Mouse (Mus musculus) C2C12 (cell line): Measurements from ENCODE around the gene Camkk1. TPM values are rescaled to one million over a fixed set of nuclear protein-coding genes. Genes with fewer than 3 reads are reported as not detected.

ENCODE experiments used
- H3K27me3 ChIP-seq: one replicate; pipeline ENCODE4 v1.6.1; 2011; ENCODE audit not compliant: control insufficient read depth, insufficient read depth, insufficient read length
- H3K36me3 ChIP-seq: one replicate; pipeline ENCODE4 v1.6.1; 2011; ENCODE audit not compliant: control insufficient read depth, insufficient read depth
- H3K4me3 ChIP-seq: one replicate; pipeline ENCODE4 v1.5.1; 2011; ENCODE audit warnings: mild to moderate bottlenecking, control low read depth; ENCODE audit not compliant: poor library complexity, insufficient read depth, severe bottlenecking
- H3K79me2 ChIP-seq: one replicate; pipeline ENCODE4 v1.6.1; 2011; ENCODE audit not compliant: control insufficient read depth, insufficient read depth
- H3K79me3 ChIP-seq: one replicate; pipeline ENCODE4 v1.6.1; 2011; ENCODE audit warnings: low read depth, control low read depth
- H3ac ChIP-seq: one replicate; pipeline ENCODE3; 2011; ENCODE audit warnings: low read depth; ENCODE audit not compliant: control insufficient read depth, insufficient read length
- CEBPB ChIP-seq: IDR thresholded peaks from one replicate; pipeline ENCODE4 v1.6.1; 2011; ENCODE audit warnings: low read depth, mild to moderate bottlenecking, control low read depth, moderate library complexity
- CTCF ChIP-seq: IDR thresholded peaks from one replicate; pipeline ENCODE4 v1.5.1; 2011; ENCODE audit not compliant: control insufficient read depth, insufficient read depth, insufficient read length
- FOSL1 ChIP-seq: IDR thresholded peaks from one replicate; pipeline ENCODE4 v1.8.0; 2011; ENCODE audit warnings: mild to moderate bottlenecking, low read length; ENCODE audit not compliant: poor library complexity, insufficient read depth, severe bottlenecking
- MAX ChIP-seq: IDR thresholded peaks from one replicate; pipeline ENCODE4 v1.6.1; 2011; ENCODE audit warnings: mild to moderate bottlenecking, control low read depth
- MYOD1 ChIP-seq: IDR thresholded peaks from one replicate; pipeline ENCODE4 v1.6.1; 2011; ENCODE audit warnings: low read depth; ENCODE audit not compliant: control insufficient read depth, insufficient read length
- MYOG ChIP-seq: IDR thresholded peaks from one replicate; pipeline ENCODE4 v1.6.1; 2011; ENCODE audit not compliant: control insufficient read depth, insufficient read length; ENCODE audit errors: extremely low read depth
- USF1 ChIP-seq: IDR thresholded peaks from one replicate; pipeline ENCODE4 v1.6.1; 2011; ENCODE audit warnings: low read depth, mild to moderate bottlenecking, control low read depth, moderate library complexity
- polyA plus RNA-seq: library from polyadenylated mRNA; unstranded; fragments of >200 nt; fragmentation: generic; extraction: Trizol; gene quantifications from one replicate; pipeline ENCODE4 v1.2.1, GENCODE M21; 2012; ENCODE audit warnings: missing spikeins

The Camkk1 gene
- polyA plus RNA-seq, 1 experiment: 7.7 TPM

DNA sequence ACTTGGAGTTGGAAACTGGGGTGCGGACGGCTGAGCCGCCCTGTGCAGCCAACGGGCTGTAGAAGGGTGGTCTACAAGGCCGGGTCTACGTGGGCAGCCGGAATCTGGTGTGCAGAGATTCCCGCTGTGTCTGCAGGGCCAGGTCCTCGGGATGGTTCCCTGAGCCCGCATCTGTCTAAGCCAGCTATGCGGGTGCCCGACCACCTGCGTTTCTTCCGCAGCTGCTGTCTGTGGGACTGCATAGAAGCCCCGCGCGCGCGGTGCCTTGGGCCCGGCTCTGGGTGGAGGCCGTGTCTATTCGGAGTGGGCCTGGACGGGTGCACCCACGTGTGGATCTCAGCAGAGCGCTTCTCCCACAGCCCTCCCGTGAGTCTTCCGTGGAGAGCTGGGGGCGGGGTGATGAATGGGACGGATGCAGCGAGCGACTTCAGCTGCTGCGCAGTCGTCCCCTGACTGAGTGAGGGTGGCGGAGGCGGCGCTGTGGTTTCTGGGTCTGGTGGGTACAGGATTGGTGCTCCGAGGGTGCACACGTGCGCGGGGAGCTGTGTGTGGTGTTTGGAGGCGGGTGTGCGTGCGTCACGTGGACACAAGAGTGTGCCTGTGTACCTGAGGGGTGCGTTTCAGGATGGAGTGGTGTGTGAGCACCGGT lies 463 bp downstream of the Camkk1 start:
- H3K27me3 ChIP-seq: no peaks in the 10 kb centered on the region
- peak overlapping the region; percentile 49 for H3K4me3 ChIP-seq
- H3K79me2 ChIP-seq: peaks cover 16% of the 10 kb centered on the region
- no peak for TF ChIP-seq CTCF
- peak; percentile 88 for TF ChIP-seq MAX
- no peak for TF ChIP-seq FOSL1
- no peak for TF ChIP-seq MYOG
- TF ChIP-seq USF1: peak; percentile 72
- no peak for TF ChIP-seq CEBPB
- TF ChIP-seq MYOD1: no peak
- H3K36me3 ChIP-seq: no peaks in the 10 kb centered on the region
- H3ac ChIP-seq: peak overlapping the region; percentile 81
- H3K79me3 ChIP-seq: no peaks in the 10 kb centered on the region

DNA sequence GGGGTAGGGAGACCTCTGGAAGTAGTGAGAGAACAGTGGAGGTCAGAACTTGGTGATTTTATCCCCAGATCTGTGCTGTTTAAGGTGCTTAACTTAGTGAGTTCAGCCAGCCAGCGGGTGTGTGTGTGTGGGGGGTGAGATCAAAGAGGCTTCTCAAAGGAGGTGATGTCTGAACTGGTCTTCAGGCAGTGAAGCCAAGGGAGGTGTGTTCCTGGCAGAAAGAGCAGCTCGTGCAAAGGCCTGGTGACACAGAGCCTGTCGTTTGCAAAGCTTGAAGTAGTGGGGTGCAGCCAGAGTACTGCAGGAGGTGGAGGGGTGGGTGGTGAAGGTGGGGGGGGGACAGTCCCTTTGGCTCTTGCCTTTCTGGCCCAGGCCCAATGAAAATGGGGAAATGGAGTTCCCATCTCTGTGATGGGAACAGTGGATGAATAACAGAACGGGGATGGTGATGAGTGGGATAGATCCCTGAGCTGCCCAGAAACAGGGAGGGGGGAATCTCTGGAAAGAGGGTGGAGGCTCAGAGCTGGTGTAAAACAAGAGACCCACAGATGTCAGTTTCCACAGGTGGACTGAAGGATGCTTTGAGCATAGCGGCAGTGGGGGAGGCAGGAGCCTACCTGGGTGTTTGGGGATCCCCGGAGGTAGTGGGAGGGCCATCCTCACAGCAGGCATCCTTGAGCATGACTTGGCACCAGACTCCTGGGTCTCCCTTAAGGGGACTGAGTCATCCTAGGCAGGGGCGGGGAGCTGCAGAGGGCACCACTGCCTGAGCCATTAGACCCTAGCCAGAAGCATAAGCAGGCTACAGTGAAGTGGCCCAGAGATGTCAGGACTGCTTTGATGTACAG lies 2.4 kb downstream of the Camkk1 start:
- peaks cover 16% of the 10 kb centered on the region for H3K79me2 ChIP-seq
- H3K27me3 ChIP-seq: no peaks in the 10 kb centered on the region
- no peak overlapping the region for H3ac ChIP-seq
- H3K4me3 ChIP-seq: no peak overlapping the region
- H3K79me3 ChIP-seq: no peaks in the 10 kb centered on the region
- TF ChIP-seq MYOD1 (no peak), MYOG (no peak), CEBPB (no peak), CTCF (no peak), USF1 (no peak)
- H3K36me3 ChIP-seq: no peaks in the 10 kb centered on the region

DNA sequence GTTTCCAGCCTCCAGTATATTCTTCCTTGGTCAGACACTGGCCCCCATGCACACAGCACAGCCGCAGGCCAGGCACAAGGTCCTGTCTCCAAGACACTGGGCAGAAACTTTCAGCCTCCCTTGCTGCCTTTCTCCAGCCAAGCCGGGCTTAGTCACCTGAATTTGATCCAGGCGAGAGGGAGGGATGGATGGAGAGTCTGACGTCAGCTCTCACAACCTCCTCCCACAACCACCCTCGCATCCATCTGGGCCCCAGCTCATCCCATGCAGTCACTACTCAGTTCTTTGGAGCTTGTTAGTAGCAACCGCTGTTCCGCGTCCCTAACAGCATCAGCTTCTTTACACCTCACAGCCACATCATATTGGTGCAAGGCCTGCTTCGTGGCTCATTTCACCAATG lies 4.3 kb downstream of the Camkk1 start:
- H3ac ChIP-seq: peak overlapping the region; percentile 28
- no peak overlapping the region for H3K4me3 ChIP-seq
- H3K36me3 ChIP-seq: peaks cover 2% of the 10 kb centered on the region
- H3K79me3 ChIP-seq: no peaks in the 10 kb centered on the region
- H3K27me3 ChIP-seq: no peaks in the 10 kb centered on the region
- TF ChIP-seq CTCF (no peak), MYOD1 (no peak)
- H3K79me2 ChIP-seq: peaks cover 16% of the 10 kb centered on the region

DNA sequence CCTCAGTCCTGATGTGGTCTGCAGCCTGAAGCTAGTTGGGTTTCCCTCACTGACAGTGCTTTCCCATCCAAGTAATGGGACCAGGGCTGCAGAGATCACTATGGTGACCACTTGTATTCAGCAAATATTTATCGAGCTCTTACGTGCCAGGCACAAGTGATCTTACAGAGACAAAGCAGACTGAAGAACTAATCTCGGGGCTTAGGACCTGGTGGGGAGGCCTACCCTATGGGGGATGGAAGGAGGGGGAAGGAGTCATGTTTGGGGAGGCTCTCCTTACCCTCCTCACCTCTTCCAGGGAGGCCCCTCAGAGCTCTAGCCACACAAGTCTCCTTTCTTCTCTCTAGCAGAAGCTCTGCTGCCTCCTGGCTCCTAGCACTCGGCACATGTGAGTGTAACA lies 5.0 kb downstream of the Camkk1 start:
- TF ChIP-seq MYOD1: no peak
- no peak for TF ChIP-seq CTCF
- no peak for TF ChIP-seq USF1
- TF ChIP-seq FOSL1: no peak
- no peak for TF ChIP-seq MAX
- TF ChIP-seq MYOG: no peak
- no peak for TF ChIP-seq CEBPB
- Histone ChIP-seq H3K79me3 (no peaks in the 10 kb centered on the region), H3ac (no peak overlapping the region), H3K4me3 (no peak overlapping the region), H3K27me3 (no peaks in the 10 kb centered on the region), H3K36me3 (peaks cover 5% of the 10 kb centered on the region), H3K79me2 (peaks cover 16% of the 10 kb centered on the region)

DNA sequence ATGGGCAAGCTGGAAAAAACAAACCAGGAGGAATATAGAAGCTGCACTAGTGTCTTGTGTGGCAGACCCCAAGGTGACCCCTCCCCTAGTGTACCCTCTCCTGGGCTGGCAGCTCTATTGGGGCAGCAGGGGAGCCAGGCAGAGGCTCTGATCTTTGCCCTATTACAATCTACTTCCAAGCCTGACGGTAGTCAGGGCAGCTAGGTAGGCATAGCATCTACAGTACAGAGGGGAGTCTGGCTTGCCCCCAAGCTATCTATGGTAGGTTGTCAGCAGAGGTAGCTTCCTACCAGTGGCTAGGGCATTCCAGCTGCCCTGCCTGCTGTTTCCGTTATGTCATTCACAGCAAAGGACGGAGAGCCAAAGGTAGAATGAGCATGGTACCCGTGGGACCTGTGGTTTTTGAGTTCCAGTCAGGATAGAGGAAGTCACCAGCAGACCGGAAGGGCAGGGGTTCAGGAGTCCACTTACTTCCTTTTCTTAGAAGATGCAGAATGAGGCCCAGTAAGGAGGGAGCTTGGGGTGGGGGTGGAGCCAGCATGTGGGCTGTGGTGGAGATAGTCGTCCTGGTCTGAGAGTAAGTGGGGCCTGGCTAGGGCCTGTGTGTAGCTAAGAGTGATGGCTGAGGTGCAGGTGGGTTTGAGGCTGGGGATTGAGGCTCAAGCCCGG lies 5.6 kb downstream of the Camkk1 start:
- Histone ChIP-seq H3K79me2 (peaks cover 14% of the 10 kb centered on the region), H3K4me3 (no peak overlapping the region), H3K36me3 (peaks cover 9% of the 10 kb centered on the region), H3K27me3 (no peaks in the 10 kb centered on the region), H3K79me3 (no peaks in the 10 kb centered on the region), H3ac (no peak overlapping the region)
- TF ChIP-seq MYOD1 (no peak), MYOG (no peak), USF1 (no peak), CTCF (no peak), FOSL1 (no peak), CEBPB (no peak), MAX (no peak)
